Comparison of ENCODE assay signal across 8 mouse cellular contexts in genomic region chr2:18392331-18393021, GRCm38 (mm10). TPM values are rescaled to one million over a fixed set of nuclear protein-coding genes. Genes with fewer than 3 reads are reported as not detected.
A peak's percentile ranks its signal among the peaks of the same experiment; 100 is the strongest.
DNase-seq lines count a peak whose midpoint lies in the region; ATAC-seq and TF ChIP-seq lines count a peak whose summit lies in the region.

Gene Dnajc1, minus strand, starts transcription at chr2:18392830.

- H3K9me3 ChIP-seq in forebrain, embryonic 10.5 days, result no peaks in the 10 kb centered on the region
- H3K9me3 ChIP-seq in heart, embryonic 15.5 days (replicated peaks), result no peaks in the 10 kb centered on the region
- no peaks in the 10 kb centered on the region for H3K9me3 ChIP-seq in liver, embryonic 14.5 days (ENCODE audit: control insufficient read depth, low read length)
- H3K9me3 ChIP-seq in neural tube, embryonic 11.5 days (ENCODE audit: control insufficient read depth, low read length), result no peaks in the 10 kb centered on the region
- no peaks in the 10 kb centered on the region for H3K9me3 ChIP-seq in stomach, postnatal 0 days (ENCODE audit: control insufficient read depth, low read length)

- no peak for TF ChIP-seq EP300 in liver, embryonic 14.5 days (IDR thresholded peaks at IDR 0.05; ENCODE audit: low read depth)
- peak; percentile 45 for TF ChIP-seq EP300 in stomach, postnatal 0 days (optimal IDR thresholded peaks at IDR 0.05)

- H3K4me2 ChIP-seq in heart, embryonic 15.5 days, result peak within 1 kb of the TSS; percentile 70
- peak within 1 kb of the TSS; percentile 92 for H3K4me2 ChIP-seq in liver, embryonic 14.5 days (ENCODE audit: low read depth)
- peak within 1 kb of the TSS; percentile 48 for H3K4me2 ChIP-seq in neural tube, embryonic 11.5 days (ENCODE audit: low read depth)
- peak within 1 kb of the TSS; percentile 67 for H3K4me2 ChIP-seq in stomach, postnatal 0 days (replicated peaks; ENCODE audit: low read depth)

- under 1% methylated on average over 69 of the region's 69 CpGs for WGBS in forebrain, embryonic 10.5 days
- under 1% methylated on average over 65 of the region's 69 CpGs for WGBS in heart, embryonic 15.5 days
- WGBS in liver, embryonic 14.5 days (ENCODE audit: insufficient replicate concordance), result under 1% methylated on average over 69 of the region's 69 CpGs
- WGBS in neural tube, embryonic 11.5 days, result under 1% methylated on average over 66 of the region's 69 CpGs
- WGBS in stomach, postnatal 0 days, result under 1% methylated on average over 57 of the region's 69 CpGs

- peaks cover 27% of the 10 kb centered on the region for H3K4me1 ChIP-seq in forebrain, embryonic 10.5 days
- peaks cover 3% of the 10 kb centered on the region; the same call in 1 of the 2 replicates for H3K4me1 ChIP-seq in heart, embryonic 15.5 days (replicated peaks)
- H3K4me1 ChIP-seq in liver, embryonic 14.5 days (replicated peaks; ENCODE audit: control insufficient read depth in 2 of 2, insufficient read depth in 2 of 2, low read length in 1 of 2), result peaks cover 2 to 7% of the 10 kb centered on the region in 2 experiments; a peak in 3 of 4 replicates
- no peaks in the 10 kb centered on the region for H3K4me1 ChIP-seq in neural tube, embryonic 11.5 days (ENCODE audit: control insufficient read depth, insufficient read depth, low read length)
- H3K4me1 ChIP-seq in stomach, postnatal 0 days (replicated peaks; ENCODE audit: control insufficient read depth, insufficient read depth), result no peaks in the 10 kb centered on the region

- ATAC-seq in heart, embryonic 15.5 days (replicated peaks; ENCODE audit: insufficient number of reproducible peaks, insufficient read depth, low FRiP score, low read depth), result peak; percentile 100
- ATAC-seq in liver, embryonic 14.5 days (ENCODE audit: insufficient read depth), result peak; percentile 99
- ATAC-seq in neural tube, embryonic 11.5 days (ENCODE audit: insufficient read depth, low FRiP score, low TSS enrichment), result peak; percentile 100
- peak; percentile 100 for ATAC-seq in stomach, postnatal 0 days (ENCODE audit: low FRiP score, low TSS enrichment)

- H3K4me3 ChIP-seq in forebrain, embryonic 10.5 days, result peak within 1 kb of the TSS; percentile 80
- H3K4me3 ChIP-seq in heart, embryonic 15.5 days, result peak within 1 kb of the TSS; percentile 95
- H3K4me3 ChIP-seq in liver, embryonic 14.5 days (ENCODE audit: insufficient read depth in 1 of 2, low read depth in 2 of 2, low read length in 2 of 2), result peak within 1 kb of the TSS; percentile 78 to 82
- H3K4me3 ChIP-seq in neural tube, embryonic 11.5 days (ENCODE audit: low read depth, low read length), result peak within 1 kb of the TSS; percentile 80
- H3K4me3 ChIP-seq in stomach, postnatal 0 days (ENCODE audit: low read depth, low read length), result peak within 1 kb of the TSS; percentile 85

- H3K27me3 ChIP-seq in forebrain, embryonic 10.5 days (ENCODE audit: poor library complexity, severe bottlenecking), result no peaks in the 10 kb centered on the region
- no peaks in the 10 kb centered on the region for H3K27me3 ChIP-seq in heart, embryonic 15.5 days
- H3K27me3 ChIP-seq in liver, embryonic 14.5 days (ENCODE audit: control insufficient read depth, insufficient read depth, low read length), result no peaks in the 10 kb centered on the region
- H3K27me3 ChIP-seq in neural tube, embryonic 11.5 days (ENCODE audit: control insufficient read depth, insufficient read depth, low read length), result no peaks in the 10 kb centered on the region
- no peaks in the 10 kb centered on the region for H3K27me3 ChIP-seq in stomach, postnatal 0 days (ENCODE audit: control insufficient read depth, insufficient read depth, low read length)

- peak; percentile 75 to 77 for DNase-seq in CD8-positive naive resting alpha-beta T cell, adult 2 months (ENCODE audit: low read depth in 2 of 2, low spot score in 2 of 2)
- peak; percentile 89 for DNase-seq in c-Kit-positive CD71-negative TER-119-negative erythroid progenitor cells, embryonic 14.5 days (ENCODE audit: low read depth)
- DNase-seq in forebrain, embryonic 10.5 days (ENCODE audit: extremely low spot score, low spot score), result peak; percentile 99
- DNase-seq in kidney, postnatal 25 days, result peak; percentile 92 to 96
- peak; percentile 84 to 89 (median 86) for DNase-seq in liver, embryonic 14.5 days (ENCODE audit: low read depth in 3 of 3, low spot score in 3 of 3)
- DNase-seq in neural tube, embryonic 11.5 days (ENCODE audit: low spot score), result peak; percentile 96
- DNase-seq in stomach, postnatal 0 days (ENCODE audit: low spot score), result peak; percentile 97

- peak within 1 kb of the TSS; percentile 93 for H3K27ac ChIP-seq in forebrain, embryonic 10.5 days
- peak within 1 kb of the TSS; percentile 98 for H3K27ac ChIP-seq in heart, embryonic 15.5 days
- H3K27ac ChIP-seq in liver, embryonic 14.5 days, result peak within 1 kb of the TSS; percentile 58
- peak within 1 kb of the TSS; percentile 94 for H3K27ac ChIP-seq in neural tube, embryonic 11.5 days (ENCODE audit: low read depth, low read length)
- H3K27ac ChIP-seq in stomach, postnatal 0 days (replicated peaks), result peak within 1 kb of the TSS; percentile 99

- H3K9ac ChIP-seq in heart, embryonic 15.5 days, result peak within 1 kb of the TSS; percentile 91
- H3K9ac ChIP-seq in liver, embryonic 14.5 days (replicated peaks), result peak within 1 kb of the TSS; percentile 74
- peak within 1 kb of the TSS; percentile 86 for H3K9ac ChIP-seq in neural tube, embryonic 11.5 days (ENCODE audit: low read length)
- H3K9ac ChIP-seq in stomach, postnatal 0 days (ENCODE audit: low read length), result peak within 1 kb of the TSS; percentile 85

- no peak for TF ChIP-seq CTCF in liver, embryonic 14.5 days (IDR thresholded peaks at IDR 0.05; ENCODE audit: low read depth)
- TF ChIP-seq CTCF in stomach, postnatal 0 days (IDR thresholded peaks at IDR 0.05; ENCODE audit: low read depth), result peak; percentile 2; the same call in 1 of the 2 replicates

- H3K36me3 ChIP-seq in forebrain, embryonic 10.5 days (replicated peaks), result no peaks in the 10 kb centered on the region
- no peaks in the 10 kb centered on the region for H3K36me3 ChIP-seq in heart, embryonic 15.5 days
- no peaks in the 10 kb centered on the region for H3K36me3 ChIP-seq in liver, embryonic 14.5 days (replicated peaks; ENCODE audit: control insufficient read depth, insufficient read depth, low read depth)
- no peaks in the 10 kb centered on the region for H3K36me3 ChIP-seq in neural tube, embryonic 11.5 days (ENCODE audit: control insufficient read depth, insufficient read depth, low read length)
- H3K36me3 ChIP-seq in stomach, postnatal 0 days (ENCODE audit: control insufficient read depth, insufficient read depth, low read length), result no peaks in the 10 kb centered on the region

RNA-seq across cellular contexts. Expression of gene Dnajc1, which starts in this region (rescaled TPM):
- polyA plus RNA-seq in forebrain, embryonic 10.5 days (2016; fragmentation: Nextera tagmentation; extraction: Ambion mirVana), result 34.7 and 36.8 TPM in 2 replicates
- 22.8 and 23.8 TPM in 2 replicates for polyA plus RNA-seq in heart, embryonic 15.5 days (2015; fragmentation: Nextera tagmentation; extraction: Ambion mirVana)
- polyA plus RNA-seq in liver, embryonic 14.5 days (2012; rRNA removed), result 2.4 and 4.4 TPM in 2 replicates
- 8.0 and 9.4 TPM in 2 replicates for polyA plus RNA-seq in liver, embryonic 14.5 days (2014; fragmentation: Nextera tagmentation; extraction: Ambion mirVana)
- 25.1 and 25.6 TPM in 2 replicates for polyA plus RNA-seq in neural tube, embryonic 11.5 days (2014; fragmentation: Nextera tagmentation; extraction: Ambion mirVana)
- 34.4 and 34.5 TPM in 2 replicates for polyA plus RNA-seq in stomach, postnatal 0 days (2015; fragmentation: Nextera tagmentation; extraction: Ambion mirVana)

Comparison
In these comparisons a context has a peak if more than half of its experiments do, and no peak if none do; other contexts are left out.
1. Peak in every context shown above with its lines: DNase-seq, ATAC-seq, H3K4me3 ChIP-seq and H3K27ac ChIP-seq.